Mouse (Mus musculus) neural tube, embryonic 15.5 days (tissue): Measurements from ENCODE around the gene Myo18a. TPM values are rescaled to one million over a fixed set of nuclear protein-coding genes. Genes with fewer than 3 reads are reported as not detected.

Experiments
- ATAC-seq: fragments of 200-750 bp; cut with Nextera tagmentation; 2 replicates; pipeline ENCODE4 v1.8.0; 2017; ENCODE audit warnings: mild to moderate bottlenecking, moderate TSS enrichment, moderate library complexity; ENCODE audit not compliant: low FRiP score
- H3K27ac ChIP-seq: fragments of 300-500 bp; sonication (generic); replicated peaks from 2 replicates; pipeline ENCODE4 v1.5.1; 2015; ENCODE audit warnings: mild to moderate bottlenecking, inconsistent platforms
- H3K27me3 ChIP-seq: fragments of 300-500 bp; sonication (generic); replicated peaks from 2 replicates; pipeline ENCODE4 v1.6.1; 2015; ENCODE audit warnings: inconsistent platforms
- H3K36me3 ChIP-seq: fragments of 300-500 bp; sonication (generic); 2 replicates; pipeline ENCODE4 v1.6.1; 2015; ENCODE audit warnings: inconsistent platforms
- H3K4me1 ChIP-seq: fragments of 300-500 bp; sonication (generic); 2 replicates; pipeline ENCODE4 v1.6.1; 2015; ENCODE audit warnings: inconsistent platforms
- H3K4me2 ChIP-seq: fragments of 300-500 bp; sonication (generic); 2 replicates; pipeline ENCODE4 v1.6.1; 2015; ENCODE audit warnings: inconsistent platforms, mild to moderate bottlenecking, moderate library complexity
- H3K4me3 ChIP-seq: fragments of 300-500 bp; sonication (generic); replicated peaks from 2 replicates; pipeline ENCODE4 v1.5.1; 2015; ENCODE audit warnings: mild to moderate bottlenecking, inconsistent platforms
- H3K9ac ChIP-seq: fragments of 300-500 bp; sonication (generic); replicated peaks from 2 replicates; pipeline ENCODE4 v1.6.1; 2015; ENCODE audit warnings: mild to moderate bottlenecking, inconsistent platforms
- H3K9me3 ChIP-seq: fragments of 300-500 bp; sonication (generic); replicated peaks from 2 replicates; pipeline ENCODE4 v1.6.1; 2016; ENCODE audit warnings: inconsistent platforms
- WGBS: fragments of 180-500 bp; shearing (Covaris S2); methylation state at CpG from one replicate; pipeline ENCODE4 v1.1.7; 2015; ENCODE audit warnings: mixed read lengths; 5-methylcytosine and 5-hydroxymethylcytosine counted together
- polyA plus RNA-seq: library from polyadenylated mRNA; unstranded; fragments of >200 nt; fragmentation: Nextera tagmentation; extraction: Ambion mirVana; gene quantifications from 2 replicates; pipeline ENCODE4 v1.2.1, GENCODE M21; 2015

The Myo18a gene
- polyA plus RNA-seq, 1 experiment from 2014 or later = 39.6 TPM

- Histone ChIP-seq H3K27me3 (no peaks in the 10 kb centered on the region), H3K4me2 (no peak overlapping the region), H3K4me1 (peaks cover 23% of the 10 kb centered on the region), H3K4me3 (no peak overlapping the region), H3K9ac (no peak overlapping the region), H3K36me3 (peaks cover 17% of the 10 kb centered on the region), H3K27ac (peak overlapping the region; percentile 63; the same call in 1 of the 2 replicates), H3K9me3 (no peaks in the 10 kb centered on the region)
- 42% methylated on average over 9 of the region's 9 CpGs for WGBS
- ATAC-seq = no peak
Observed at GRCm38 (mm10) chr11:77775701-77776400, 12.8 kb downstream of the Myo18a start.

DNA sequence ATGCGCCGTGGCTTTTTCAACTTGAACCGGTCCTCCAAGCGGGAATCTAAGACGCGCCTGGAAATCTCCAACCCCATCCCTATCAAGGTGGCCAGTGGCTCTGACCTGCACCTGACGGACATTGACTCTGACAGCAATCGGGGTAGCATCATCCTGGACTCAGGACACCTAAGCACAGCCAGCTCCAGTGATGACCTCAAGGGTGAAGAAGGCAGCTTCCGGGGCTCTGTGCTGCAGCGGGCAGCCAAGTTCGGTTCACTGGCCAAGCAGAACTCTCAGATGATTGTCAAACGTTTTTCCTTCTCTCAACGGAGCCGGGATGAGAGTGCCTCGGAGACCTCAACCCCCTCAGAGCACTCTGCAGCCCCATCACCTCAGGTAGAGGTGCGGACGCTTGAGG lies 14.4 kb downstream of the Myo18a start:
- ATAC-seq = no peak
- WGBS = 94% methylated on average over 17 of the region's 17 CpGs

GRCm38 (mm10) chr11:77777937-77778336 lies 14.9 kb downstream of the Myo18a start:
- 90% methylated on average over 17 of the region's 17 CpGs for WGBS
- Histone ChIP-seq H3K9me3 (no peaks in the 10 kb centered on the region), H3K27ac (no peak overlapping the region), H3K4me2 (no peak overlapping the region), H3K36me3 (peaks cover 18% of the 10 kb centered on the region), H3K4me3 (no peak overlapping the region), H3K9ac (no peak overlapping the region), H3K27me3 (no peaks in the 10 kb centered on the region), H3K4me1 (peaks cover 28% of the 10 kb centered on the region)
- ATAC-seq = no peak

More for the DNA sequence above, 14.4 kb downstream of the Myo18a start:
- Histone ChIP-seq H3K9me3 (no peaks in the 10 kb centered on the region), H3K27me3 (no peaks in the 10 kb centered on the region), H3K4me2 (no peak overlapping the region), H3K36me3 (peaks cover 18% of the 10 kb centered on the region), H3K27ac (no peak overlapping the region), H3K9ac (no peak overlapping the region), H3K4me3 (no peak overlapping the region), H3K4me1 (peaks cover 25% of the 10 kb centered on the region)

GRCm38 (mm10) chr11:77779240-77779639 lies 16.2 kb downstream of the Myo18a start:
- peaks cover 18% of the 10 kb centered on the region for H3K36me3 ChIP-seq
- no peaks in the 10 kb centered on the region for H3K9me3 ChIP-seq
- WGBS = 95% methylated on average over 1 of the region's 1 CpGs
- ATAC-seq = no peak
- no peak overlapping the region for H3K4me2 ChIP-seq
- H3K27ac ChIP-seq = no peak overlapping the region
- no peak overlapping the region for H3K4me3 ChIP-seq
- H3K9ac ChIP-seq = no peak overlapping the region
- H3K27me3 ChIP-seq = no peaks in the 10 kb centered on the region
- H3K4me1 ChIP-seq = peaks cover 41% of the 10 kb centered on the region

DNA sequence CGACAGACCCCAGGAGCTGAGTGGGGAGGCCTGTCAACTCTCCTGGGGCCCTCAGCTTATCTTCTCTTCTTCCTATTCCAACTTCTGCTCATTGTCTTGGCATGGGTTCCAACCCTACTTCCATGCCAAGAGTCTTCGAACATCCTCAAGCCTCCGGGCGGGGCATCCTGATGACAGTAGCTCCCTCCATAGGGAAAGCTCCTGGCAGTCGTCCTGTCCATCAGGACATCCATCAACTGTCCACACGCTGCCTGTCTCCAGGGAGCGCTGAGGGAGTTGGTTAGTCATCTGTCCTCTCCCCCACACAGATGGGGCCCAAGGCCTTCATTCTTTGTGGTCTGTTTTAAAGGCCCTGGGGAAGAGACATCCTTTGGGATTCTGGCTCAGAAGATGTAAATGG lies 18.0 kb downstream of the Myo18a start:
- WGBS = 62% methylated on average over 7 of the region's 7 CpGs
- ATAC-seq = no peak

DNA sequence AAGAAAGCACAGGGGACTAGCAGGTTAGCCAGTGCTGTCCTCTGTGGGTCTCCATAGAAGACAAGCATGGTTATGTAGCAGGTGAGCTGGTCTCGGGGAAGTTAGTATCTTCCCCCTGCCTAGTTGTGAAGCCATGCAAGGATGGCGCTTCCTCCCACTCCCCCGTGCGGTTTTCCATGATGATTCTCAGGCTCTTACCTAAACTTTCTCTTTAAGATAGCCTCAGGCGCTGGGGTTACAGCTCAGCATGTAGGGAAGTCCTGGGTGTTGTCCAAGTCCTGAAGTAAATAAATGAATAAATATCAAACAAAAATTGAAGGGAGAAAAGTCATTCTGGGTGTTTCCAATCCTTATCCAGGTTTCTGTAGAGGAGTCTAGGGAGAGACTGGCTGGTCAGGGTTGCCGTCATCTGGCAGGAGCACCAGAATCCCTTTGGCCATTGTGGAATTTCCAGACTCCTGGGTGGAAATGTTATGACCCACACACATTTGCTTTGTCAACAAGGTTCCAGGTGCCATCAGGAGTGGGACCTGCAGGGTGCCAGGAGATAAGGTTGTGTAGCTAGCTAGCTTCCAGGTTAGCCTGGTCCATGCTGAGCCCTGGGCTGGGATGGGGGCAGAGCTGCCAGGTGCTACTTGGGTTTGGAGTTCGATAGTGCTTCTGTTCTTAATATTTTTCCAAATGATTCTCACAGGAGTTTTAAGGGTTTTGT lies 19.2 kb downstream of the Myo18a start:
- peaks cover 59% of the 10 kb centered on the region for H3K4me1 ChIP-seq
- H3K4me3 ChIP-seq = no peak overlapping the region
- no peaks in the 10 kb centered on the region for H3K9me3 ChIP-seq
- peaks cover 16% of the 10 kb centered on the region for H3K36me3 ChIP-seq
- ATAC-seq = no peak
- no peak overlapping the region for H3K27ac ChIP-seq
- no peak overlapping the region for H3K4me2 ChIP-seq
- WGBS = 91% methylated on average over 7 of the region's 7 CpGs
- H3K27me3 ChIP-seq = no peaks in the 10 kb centered on the region
- no peak overlapping the region for H3K9ac ChIP-seq

More for the DNA sequence above, 18.0 kb downstream of the Myo18a start:
- Histone ChIP-seq H3K4me2 (no peak overlapping the region), H3K4me1 (peaks cover 53% of the 10 kb centered on the region), H3K4me3 (no peak overlapping the region), H3K27ac (no peak overlapping the region), H3K36me3 (peaks cover 18% of the 10 kb centered on the region), H3K9ac (no peak overlapping the region), H3K9me3 (no peaks in the 10 kb centered on the region), H3K27me3 (no peaks in the 10 kb centered on the region)

DNA sequence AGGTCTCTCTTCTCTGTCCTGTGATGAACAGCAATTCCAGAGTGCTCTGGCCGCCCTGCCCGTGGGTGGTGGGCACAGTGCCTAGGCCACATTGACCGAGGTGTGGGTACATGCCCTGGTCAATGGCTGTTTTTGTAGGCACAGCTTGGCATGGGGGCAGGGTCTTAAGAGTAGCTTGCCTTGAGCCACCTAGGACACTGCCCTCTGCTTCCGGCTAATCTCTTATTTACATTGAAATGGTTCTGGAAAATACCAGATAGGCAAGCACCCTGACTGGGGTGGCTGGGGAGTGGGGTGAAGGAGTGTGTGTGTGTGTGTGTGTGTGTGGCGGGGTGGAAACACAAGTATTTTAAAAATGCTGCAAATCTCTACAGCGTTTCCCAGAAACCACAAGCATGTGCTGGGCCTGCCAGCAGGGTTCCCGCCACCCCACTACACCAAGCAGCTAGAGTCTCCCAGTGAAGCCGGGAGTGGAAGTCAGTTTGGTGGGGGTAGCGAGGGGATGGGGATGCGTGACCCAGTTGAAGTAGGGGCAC lies 20.2 kb downstream of the Myo18a start:
- Histone ChIP-seq H3K9me3 (no peaks in the 10 kb centered on the region), H3K4me1 (peaks cover 56% of the 10 kb centered on the region), H3K4me3 (no peak overlapping the region), H3K4me2 (peak overlapping the region; percentile 9; the same call in 1 of the 2 replicates), H3K27ac (peak overlapping the region; percentile 60; the same call in 1 of the 2 replicates), H3K27me3 (no peaks in the 10 kb centered on the region), H3K36me3 (peaks cover 6% of the 10 kb centered on the region; the same call in 1 of the 2 replicates), H3K9ac (peak overlapping the region; percentile 29; the same call in 1 of the 2 replicates)
- no peak for ATAC-seq
- WGBS = 51% methylated on average over 10 of the region's 10 CpGs

- 50% methylated on average over 18 of the region's 18 CpGs for WGBS
- H3K36me3 ChIP-seq = 0 out of 2 replicates have a peak, but pooled peaks cover 4% of the 10 kb centered on the region
- peaks cover 55% of the 10 kb centered on the region for H3K4me1 ChIP-seq
- no peaks in the 10 kb centered on the region for H3K27me3 ChIP-seq
- no peak for ATAC-seq
- H3K4me3 ChIP-seq = no peak overlapping the region
- H3K9ac ChIP-seq = peak overlapping the region; percentile 29; the same call in 1 of the 2 replicates
- peak overlapping the region; percentile 60; the same call in 1 of the 2 replicates for H3K27ac ChIP-seq
- H3K4me2 ChIP-seq = peak overlapping the region; percentile 9; the same call in 1 of the 2 replicates
- H3K9me3 ChIP-seq = no peaks in the 10 kb centered on the region
Observed at GRCm38 (mm10) chr11:77783747-77784646, 21.0 kb downstream of the Myo18a start.

DNA sequence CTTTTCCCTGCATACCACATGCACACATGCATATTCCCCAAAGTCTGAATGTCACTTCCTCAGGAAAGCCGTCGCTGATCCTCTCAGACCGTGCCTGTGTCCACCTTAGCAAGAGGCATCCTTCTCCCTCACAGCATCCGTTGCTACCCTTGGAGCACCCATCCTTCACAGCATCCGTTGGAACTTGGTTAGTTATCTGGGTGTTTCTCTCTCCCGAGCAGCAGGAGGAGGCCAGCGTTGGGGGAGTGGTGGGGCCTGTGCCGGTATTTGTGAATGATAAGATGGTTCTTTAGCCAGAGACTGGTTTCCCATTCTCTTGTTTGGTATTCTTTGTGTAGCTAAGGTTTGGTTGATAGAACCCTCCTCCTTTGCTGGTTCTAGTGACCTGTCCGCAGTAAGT lies 21.8 kb downstream of the Myo18a start:
- no peak overlapping the region for H3K9ac ChIP-seq
- H3K27me3 ChIP-seq = no peaks in the 10 kb centered on the region
- peaks cover 58% of the 10 kb centered on the region for H3K4me1 ChIP-seq
- WGBS = 87% methylated on average over 9 of the region's 9 CpGs
- no peaks in the 10 kb centered on the region for H3K9me3 ChIP-seq
- no peak overlapping the region for H3K4me2 ChIP-seq
- H3K36me3 ChIP-seq = 0 out of 2 replicates have a peak, but pooled peaks cover 4% of the 10 kb centered on the region
- no peak overlapping the region for H3K4me3 ChIP-seq
- peak overlapping the region; percentile 23; the same call in 1 of the 2 replicates for H3K27ac ChIP-seq
- no peak for ATAC-seq

GRCm38 (mm10) chr11:77785396-77785767 lies 22.3 kb downstream of the Myo18a start:
- Histone ChIP-seq H3K4me3 (no peak overlapping the region), H3K27ac (0 out of 2 replicates have a peak overlapping the region, but pooled peaks have one; percentile 49), H3K4me2 (no peak overlapping the region), H3K9me3 (no peaks in the 10 kb centered on the region), H3K4me1 (peaks cover 62% of the 10 kb centered on the region), H3K36me3 (0 out of 2 replicates have a peak, but pooled peaks cover 4% of the 10 kb centered on the region), H3K27me3 (no peaks in the 10 kb centered on the region), H3K9ac (no peak overlapping the region)
- no peak for ATAC-seq
- 31% methylated on average over 5 of the region's 5 CpGs for WGBS
